Mouse (Mus musculus) left cerebral cortex, adult 2 months (tissue): Measurements from ENCODE around the gene Pex11a. TPM values are rescaled to one million over a fixed set of nuclear protein-coding genes. Genes with fewer than 3 reads are reported as not detected.

Experiments
- DNase-seq, 2 experiments: peaks; one replicate each; pipeline ENCODE4 v3.0.0; 2021 to 2022; ENCODE audit warnings: low spot score in 2 of 2, mixed read lengths in 1 of 2; ENCODE audit errors: extremely low spot score in 1 of 2
- H3K27ac ChIP-seq: fragments of 200-600 bp; 2 replicates; pipeline ENCODE4 v1.8.1; 2022
- H3K4me3 ChIP-seq: fragments of 200-600 bp; 2 replicates; pipeline ENCODE4 v1.8.1; 2022
- CTCF ChIP-seq: fragments of 200-600 bp; IDR thresholded peaks from 2 replicates; pipeline ENCODE4 v1.8.1; 2022; ENCODE audit warnings: antibody characterized with exemption, mild to moderate bottlenecking, moderate library complexity
- intact Hi-C: fragments of 180-260 bp; cut with DNase I; formaldehyde crosslinking; loops from one replicate; pipeline ENCODE4 v1.15.1; 2025
- total RNA-seq, 2 experiments: library from RNA; stranded (reverse); gene quantifications; 2 replicates each; pipeline ENCODE4 v1.2.3; 2021

Gene Pex11a
- total RNA-seq, 2 experiments from 2014 or later, result 10.1 to 11.5 TPM

- H3K27ac ChIP-seq, result no peak within 1 kb of the TSS
- intact Hi-C loops, result no loop called here
- no peak for TF ChIP-seq CTCF
- DNase-seq, result no peak
- H3K4me3 ChIP-seq, result no peak within 1 kb of the TSS
These were observed 10.3 kb downstream of the Pex11a start, which contains the start of gene Plin1 for GRCm38 (mm10) chr7:79732622-79733021. Gene Plin1 (minus strand): TSS chr7:79732903.

- Histone ChIP-seq H3K4me3 (no peak overlapping the region), H3K27ac (no peak overlapping the region)
- no peak for TF ChIP-seq CTCF
- no peak for DNase-seq
- intact Hi-C loops, result no loop called here
These were observed 11.5 kb downstream of the Pex11a start for GRCm38 (mm10) chr7:79731438-79731837.

GRCm38 (mm10) chr7:79729743-79730370 lies 13.1 kb downstream of the Pex11a start:
- no peak for DNase-seq
- no peak overlapping the region for H3K27ac ChIP-seq
- intact Hi-C loops, result loop anchor here (2.0 kb wide), 1 partner anchor 235 kb away; no protein-coding TSS in a partner anchor
- H3K4me3 ChIP-seq, result no peak overlapping the region
- TF ChIP-seq CTCF, result peak; percentile 19

- intact Hi-C loops, result loop anchor here (2.0 kb wide), 1 partner anchor 234 kb away; no protein-coding TSS in a partner anchor
- H3K4me3 ChIP-seq, result no peak overlapping the region
- no peak overlapping the region for H3K27ac ChIP-seq
- TF ChIP-seq CTCF, result peak; percentile 86
- peak; percentile 59 to 69 for DNase-seq
These were observed 13.8 kb downstream of the Pex11a start for GRCm38 (mm10) chr7:79729169-79729568.

DNA sequence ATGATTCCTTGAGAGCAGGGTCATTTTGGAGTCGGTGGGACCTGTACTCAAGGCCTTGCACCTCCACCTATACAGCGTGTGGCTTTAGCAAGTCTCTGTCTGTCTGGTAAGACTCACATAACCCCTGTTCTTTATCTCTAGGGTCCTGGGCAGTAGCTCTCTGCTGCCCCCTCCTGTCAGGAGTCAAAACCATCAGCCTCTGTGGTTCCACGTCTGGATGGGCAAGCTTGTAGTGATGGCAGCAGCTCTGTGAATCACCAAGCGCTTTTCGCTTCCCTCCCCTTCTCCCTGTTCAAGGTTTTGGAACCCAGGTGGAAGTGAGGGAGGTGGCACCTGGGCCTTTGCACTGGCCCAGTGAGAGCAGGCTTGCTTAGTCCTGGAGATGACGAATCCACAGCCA lies 14.7 kb downstream of the Pex11a start:
- Histone ChIP-seq H3K27ac (no peak overlapping the region), H3K4me3 (no peak overlapping the region)
- DNase-seq, result peak; percentile 54 to 62
- intact Hi-C loops, result loop anchor here (1.0 to 2.0 kb wide), 2 partner anchors 116 to 233 kb away; no protein-coding TSS in a partner anchor
- peak; percentile 82 for TF ChIP-seq CTCF

- DNase-seq, result peak; percentile 38 to 63
- Histone ChIP-seq H3K27ac (no peak overlapping the region), H3K4me3 (no peak overlapping the region)
- intact Hi-C loops, result no loop called here
- TF ChIP-seq CTCF, result peak; percentile 71
These were observed 15.8 kb downstream of the Pex11a start for GRCm38 (mm10) chr7:79727091-79727490.

DNA sequence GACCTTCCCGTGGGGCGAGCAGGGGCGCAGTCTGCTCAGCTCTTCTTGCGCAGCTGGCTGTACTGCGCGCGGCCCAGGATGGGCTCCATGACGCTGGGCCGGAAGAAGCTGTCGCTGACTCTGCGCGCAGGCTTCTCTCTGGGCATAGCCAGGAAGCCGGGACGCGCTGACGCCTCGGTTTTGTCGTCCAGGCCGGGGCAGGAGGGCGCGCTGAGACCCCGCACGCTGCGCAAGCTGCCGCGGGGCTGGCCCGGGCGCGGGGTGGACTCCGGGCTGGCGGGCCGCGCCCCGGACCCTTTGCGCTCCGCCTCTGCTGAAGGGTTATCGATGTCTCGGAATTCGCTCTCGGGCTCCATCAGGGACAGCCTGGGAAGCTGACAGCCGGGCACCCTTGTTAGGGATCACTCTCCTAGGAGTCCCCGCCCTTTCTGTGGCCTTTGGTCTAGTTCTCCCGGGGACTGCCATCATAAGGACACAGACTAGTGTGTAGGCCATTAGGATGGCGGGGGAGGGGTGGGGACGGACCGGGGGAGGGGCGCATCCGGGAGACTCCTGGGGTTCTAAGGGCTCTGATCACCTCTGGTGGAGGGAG lies 21.4 kb downstream of the Pex11a start:
- DNase-seq, result peak; percentile 30 to 50
- Histone ChIP-seq H3K27ac (peak overlapping the region; percentile 64), H3K4me3 (peak overlapping the region; percentile 64)
- no peak for TF ChIP-seq CTCF
- intact Hi-C loops, result no loop called here

DNA sequence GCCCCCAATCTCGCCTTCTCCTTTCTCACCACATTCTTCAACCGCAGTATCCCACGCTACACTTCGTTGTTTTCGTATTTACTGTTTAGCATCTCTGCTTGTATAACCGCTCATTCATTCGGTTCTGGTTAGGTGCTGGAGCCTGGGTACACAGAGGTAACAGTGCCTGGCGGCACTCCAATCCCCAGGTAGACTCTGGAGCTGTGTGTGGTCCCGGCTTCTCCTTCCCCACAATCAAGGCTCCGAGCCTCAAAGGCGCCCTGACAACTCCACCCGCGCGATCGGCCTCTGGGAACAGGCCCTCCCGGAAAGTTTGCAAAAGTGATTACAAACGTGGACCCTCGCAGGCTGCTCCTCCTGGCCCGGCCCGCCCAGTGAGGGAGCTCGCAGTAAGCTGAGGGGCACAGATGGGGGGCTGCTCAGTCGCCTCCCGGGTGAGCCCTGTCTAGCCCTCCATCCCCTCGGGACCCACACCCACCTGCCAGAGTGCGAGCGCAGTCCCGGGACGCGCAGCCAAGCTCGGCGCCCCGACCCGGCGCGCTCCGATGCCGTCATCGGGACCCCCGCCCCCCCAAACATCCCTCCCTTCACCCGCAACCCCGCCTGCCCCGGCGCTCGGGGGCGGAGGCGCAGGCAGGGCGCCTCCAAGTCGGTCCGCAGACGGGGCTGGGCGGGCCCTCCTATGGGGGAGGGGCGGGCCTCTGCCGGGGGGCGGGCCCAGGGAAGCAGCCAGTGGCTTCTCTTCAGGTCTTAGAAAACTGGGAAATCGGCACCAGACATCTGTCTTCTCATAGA lies 27.5 kb downstream of the Pex11a start, which contains the start of gene Kif7:
Gene Kif7, minus strand, starts transcription at position 534 of the 795 bp plus-strand sequence.
- peak within 1 kb of the TSS; percentile 51 for H3K4me3 ChIP-seq
- intact Hi-C loops, result no loop called here
- TF ChIP-seq CTCF, result no peak
- no peak within 1 kb of the TSS for H3K27ac ChIP-seq
- peak in 1 of 2 experiments; percentile 56 for DNase-seq

- TF ChIP-seq CTCF, result no peak
- intact Hi-C loops, result no loop called here
- Histone ChIP-seq H3K4me3 (peak overlapping the region; percentile 44), H3K27ac (peak overlapping the region; percentile 48; the same call in 1 of the 2 replicates)
- DNase-seq, result peak in 1 of 2 experiments; percentile 15
These were observed 32.1 kb downstream of the Pex11a start for GRCm38 (mm10) chr7:79710831-79711230.

- TF ChIP-seq CTCF, result peak; percentile 66
- Histone ChIP-seq H3K4me3 (peak overlapping the region; percentile 44), H3K27ac (peak overlapping the region; percentile 48; the same call in 1 of the 2 replicates)
- intact Hi-C loops, result no loop called here
- DNase-seq, result peak; percentile 61 to 75
These were observed 32.8 kb downstream of the Pex11a start for GRCm38 (mm10) chr7:79710130-79710607.

DNA sequence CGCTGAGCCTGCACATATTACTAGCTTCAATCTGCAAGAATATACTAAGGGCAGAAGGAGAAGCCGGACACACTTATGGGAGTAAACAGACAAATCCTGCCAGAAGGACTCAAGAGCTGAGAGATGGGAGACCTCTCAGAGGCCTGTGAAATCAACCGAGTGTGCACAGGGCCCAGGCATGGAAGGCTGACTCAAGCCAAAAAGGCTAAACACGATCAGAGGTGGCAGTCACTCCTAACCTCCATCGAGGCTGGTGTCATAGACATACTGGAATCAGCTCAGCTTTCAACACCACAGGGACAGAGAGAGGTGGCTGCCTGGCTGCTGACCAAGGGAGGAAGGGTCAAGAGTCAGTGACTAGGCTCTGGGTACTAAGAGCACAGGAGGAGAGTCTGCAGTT lies 37.7 kb downstream of the Pex11a start:
- no peak overlapping the region for H3K4me3 ChIP-seq
- no peak overlapping the region for H3K27ac ChIP-seq
- DNase-seq, result no peak
- TF ChIP-seq CTCF, result no peak
- intact Hi-C loops, result no loop called here
